Mouse (Mus musculus): Measurements from ENCODE around the gene Wfdc15a. TPM values are rescaled to one million over a fixed set of nuclear protein-coding genes. Genes with fewer than 3 reads are reported as not detected.

Wfdc15a gene
- total RNA-seq, 2 experiments from 2014 or later, result not detected

DNA sequence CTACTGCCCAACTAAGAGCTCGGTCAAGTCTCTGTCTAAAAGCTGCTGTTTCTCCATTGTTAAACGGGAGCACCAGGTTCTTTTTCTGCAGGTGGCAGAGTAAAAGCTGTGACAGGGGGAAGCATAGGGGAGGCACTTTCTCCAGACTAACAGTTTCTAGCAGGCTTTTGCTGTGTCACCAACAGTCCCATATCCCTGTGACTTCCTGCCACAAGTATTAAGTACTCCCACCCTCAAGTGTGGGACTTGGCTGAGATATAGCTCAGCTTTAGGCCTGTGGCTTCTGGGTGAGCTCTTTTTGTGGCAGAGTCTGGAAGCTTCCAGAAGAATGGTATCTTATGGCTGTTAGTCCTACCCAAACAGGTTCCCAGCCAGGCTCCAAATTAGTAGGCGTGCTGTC is 24.1 kb downstream of the Wfdc15a start:
- no peak for DNase-seq

GRCm38 (mm10) chr2:164174649-164175395 is 25.1 kb downstream of the Wfdc15a start:
- peak; percentile 59 to 62 for DNase-seq

DNA sequence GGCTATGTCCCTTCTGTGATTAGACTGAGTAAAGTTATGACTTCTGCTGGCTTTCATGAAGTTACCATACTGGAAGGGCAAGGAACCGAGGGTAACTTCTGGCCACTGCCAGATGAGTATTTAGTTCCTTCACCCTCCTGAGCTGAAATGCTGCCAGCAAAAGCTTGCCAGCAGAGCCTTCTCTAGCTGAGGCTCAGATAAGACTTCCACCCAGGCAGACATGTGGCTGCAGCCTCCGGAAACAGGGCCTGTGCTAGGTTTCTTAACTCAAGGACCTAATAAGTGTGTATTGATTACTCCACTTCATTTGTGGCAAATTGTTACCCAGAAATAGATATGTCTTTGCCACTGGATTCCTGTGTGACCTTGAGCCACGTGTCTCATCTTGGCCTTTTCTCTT is 26.5 kb downstream of the Wfdc15a start:
- DNase-seq, result no peak

DNA sequence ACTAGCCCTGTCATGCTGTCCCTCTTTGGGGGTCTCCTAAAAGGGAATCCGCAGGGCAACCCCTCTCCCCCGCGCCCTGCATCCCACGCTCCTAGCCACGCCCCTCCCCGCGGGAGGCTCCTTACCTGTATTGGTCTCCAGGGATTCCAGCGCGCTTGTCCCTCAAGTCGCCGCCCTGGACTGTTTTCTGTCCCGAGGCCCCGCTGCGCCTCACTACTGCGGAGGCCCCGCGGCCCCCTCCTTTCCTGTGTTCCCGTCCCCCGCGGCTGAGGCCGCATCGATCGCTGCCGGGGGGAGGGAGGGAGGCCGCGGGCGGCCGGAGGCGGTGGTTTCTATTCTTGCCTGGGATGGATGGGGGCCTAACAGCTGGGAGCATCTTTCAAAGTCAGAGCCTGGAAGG is 29.0 kb downstream of the Wfdc15a start, which contains the start of gene Kcns1:
TSS of gene Kcns1 (minus strand) at position 212 of the 400 bp plus-strand sequence.
- DNase-seq, result no peak

DNA sequence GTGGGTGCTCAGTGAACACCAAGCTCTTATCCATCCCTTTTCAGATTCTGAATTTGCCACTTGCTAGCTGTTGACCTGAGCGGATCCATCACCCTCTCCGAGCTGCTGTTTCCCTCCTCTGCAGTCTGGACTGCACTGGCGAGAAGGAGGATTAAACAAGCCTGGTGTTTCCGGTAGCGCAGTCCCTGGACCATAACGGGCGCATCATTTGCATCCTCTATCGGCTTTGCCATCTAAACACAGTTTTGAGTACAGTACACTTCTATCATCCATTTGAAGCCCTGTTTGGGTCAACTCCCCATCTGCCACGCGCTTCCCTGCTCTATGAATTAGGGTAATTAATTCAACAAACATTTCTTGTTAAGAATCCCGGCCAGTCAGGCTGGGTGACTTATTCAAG is 29.6 kb downstream of the Wfdc15a start:
- DNase-seq, result no peak

GRCm38 (mm10) chr2:164168571-164168946 is 31.4 kb downstream of the Wfdc15a start:
- DNase-seq, result peak; percentile 12 to 17

DNA sequence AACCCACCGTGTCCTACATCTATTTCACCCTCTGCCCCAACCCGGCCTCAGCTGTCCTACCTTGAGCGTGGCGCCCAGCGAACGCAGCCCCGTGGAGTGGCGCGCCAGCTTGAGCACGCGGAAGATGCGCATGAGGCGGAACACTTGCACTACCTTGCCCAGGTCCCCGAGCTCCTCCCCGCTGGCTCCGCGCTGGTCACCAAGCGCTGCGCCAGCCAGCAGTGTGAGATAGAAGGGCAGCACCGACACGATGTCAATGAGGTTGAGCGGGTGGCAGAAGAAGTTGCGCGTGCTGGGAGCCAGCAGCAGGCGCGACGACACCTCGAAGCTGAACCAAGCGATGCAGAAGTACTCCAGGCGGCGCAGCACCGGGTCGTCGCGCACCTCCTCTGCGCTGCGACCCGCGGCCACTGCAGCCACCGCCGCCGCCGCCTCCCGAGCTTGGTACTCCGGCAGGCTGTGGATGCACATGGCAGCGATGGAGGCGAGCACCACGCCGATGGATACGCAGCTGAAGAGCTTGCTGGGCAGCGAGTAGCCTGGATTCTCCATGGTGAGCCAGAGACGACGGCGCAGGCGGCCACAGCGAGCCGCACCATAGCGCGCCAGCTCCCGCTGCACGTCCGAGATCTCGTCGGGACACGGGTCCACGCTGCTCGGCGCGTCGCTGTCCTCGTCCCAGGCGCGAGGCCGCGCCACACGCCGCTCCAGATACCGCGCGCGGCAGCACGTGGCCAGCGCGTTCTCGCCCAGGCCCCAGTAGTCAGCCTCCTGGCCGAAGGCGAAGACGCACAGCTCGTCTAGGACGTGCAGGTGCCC is 32.0 kb downstream of the Wfdc15a start:
- DNase-seq, result peak; percentile 11 to 13

- no peak for DNase-seq
Measured at GRCm38 (mm10) chr2:164164941-164165340, 35.0 kb downstream of the Wfdc15a start.

DNA sequence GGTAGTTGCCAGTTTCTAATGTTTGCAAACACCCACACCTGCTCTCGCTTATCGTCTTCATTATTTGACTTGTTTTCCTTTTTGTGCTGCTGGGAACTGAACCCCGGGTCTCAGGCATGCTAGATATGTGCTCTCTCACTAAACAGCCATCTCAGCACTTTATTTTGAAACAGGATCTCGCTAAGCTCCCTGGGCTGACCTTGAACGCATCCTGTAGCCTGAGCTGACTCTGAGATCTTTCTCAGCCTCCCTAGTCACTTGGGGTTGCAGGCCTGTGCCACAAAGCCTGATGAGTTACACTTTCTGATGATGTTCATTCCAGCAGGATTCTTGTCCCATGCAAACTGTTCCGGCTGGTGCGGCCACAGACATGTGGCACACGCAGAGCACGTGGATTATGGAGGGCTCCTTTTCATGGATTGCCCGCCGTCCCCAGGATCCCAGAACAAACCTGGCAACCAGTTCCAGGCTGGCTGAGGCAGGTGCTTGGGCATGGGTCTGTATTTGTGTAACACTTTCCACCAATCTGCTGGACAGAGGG is 38.3 kb downstream of the Wfdc15a start:
- no peak for DNase-seq

- no peak for DNase-seq
Measured at GRCm38 (mm10) chr2:164158838-164159237, 41.1 kb downstream of the Wfdc15a start.

DNA sequence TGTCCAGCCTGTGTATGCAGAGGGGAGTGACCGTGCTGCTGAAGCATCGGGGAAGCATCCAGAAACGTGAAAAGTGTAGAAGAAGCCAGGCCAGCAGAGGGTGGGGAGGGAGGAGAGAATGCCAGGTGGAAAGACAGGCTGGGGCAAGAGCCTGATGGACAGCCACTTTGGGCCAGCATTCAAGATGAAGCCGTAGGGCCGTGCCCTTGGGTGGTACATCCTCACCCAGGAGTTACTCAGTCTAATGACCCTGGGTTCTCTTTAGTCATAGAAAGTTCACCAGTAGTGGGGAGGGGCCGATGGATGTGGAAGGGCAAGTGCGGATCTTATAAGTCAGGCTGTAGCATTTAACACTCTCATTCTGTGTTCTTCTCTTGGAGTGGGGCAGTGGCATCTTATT is 43.8 kb downstream of the Wfdc15a start:
- no peak for DNase-seq

DNA sequence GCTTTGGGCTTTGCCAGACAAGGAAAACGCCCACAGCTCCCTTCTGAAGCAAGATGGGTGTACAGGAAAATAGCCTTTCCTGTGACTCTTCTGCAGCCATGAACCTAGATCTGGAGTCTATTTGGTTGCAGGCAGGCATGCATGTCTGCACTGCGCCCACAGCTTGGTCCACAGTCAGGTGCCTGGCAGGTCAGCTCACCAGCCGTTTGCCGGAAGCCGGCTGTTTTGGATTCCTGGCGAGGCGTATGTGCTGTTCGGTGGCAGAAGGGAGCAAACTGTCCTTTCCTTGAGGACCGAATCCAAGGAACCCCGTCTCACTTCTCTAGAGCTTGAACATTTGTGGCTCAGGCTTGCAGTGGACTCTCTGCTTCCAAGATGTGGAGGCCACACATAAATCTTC is 45.9 kb downstream of the Wfdc15a start:
- DNase-seq, result no peak

DNA sequence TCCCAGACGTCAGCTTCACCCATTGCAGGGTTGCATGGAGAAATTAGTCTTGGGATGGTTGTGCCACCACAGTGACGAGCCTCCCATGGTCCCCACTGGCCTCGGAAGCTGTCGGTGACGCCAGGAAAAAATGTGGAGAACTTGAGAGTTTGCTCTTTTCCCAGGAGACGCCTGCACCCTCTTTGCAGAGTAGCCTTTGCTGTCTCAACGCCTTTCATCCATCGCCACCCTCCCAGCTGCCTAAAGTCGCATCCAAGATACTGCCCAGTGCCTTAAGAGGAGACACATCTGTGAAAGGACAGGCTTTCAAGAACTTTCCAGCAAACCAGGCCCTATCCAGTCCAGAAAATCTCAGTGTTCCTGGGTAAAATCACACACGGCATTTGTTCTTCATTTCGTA is 47.6 kb downstream of the Wfdc15a start:
- no peak for DNase-seq

DNA sequence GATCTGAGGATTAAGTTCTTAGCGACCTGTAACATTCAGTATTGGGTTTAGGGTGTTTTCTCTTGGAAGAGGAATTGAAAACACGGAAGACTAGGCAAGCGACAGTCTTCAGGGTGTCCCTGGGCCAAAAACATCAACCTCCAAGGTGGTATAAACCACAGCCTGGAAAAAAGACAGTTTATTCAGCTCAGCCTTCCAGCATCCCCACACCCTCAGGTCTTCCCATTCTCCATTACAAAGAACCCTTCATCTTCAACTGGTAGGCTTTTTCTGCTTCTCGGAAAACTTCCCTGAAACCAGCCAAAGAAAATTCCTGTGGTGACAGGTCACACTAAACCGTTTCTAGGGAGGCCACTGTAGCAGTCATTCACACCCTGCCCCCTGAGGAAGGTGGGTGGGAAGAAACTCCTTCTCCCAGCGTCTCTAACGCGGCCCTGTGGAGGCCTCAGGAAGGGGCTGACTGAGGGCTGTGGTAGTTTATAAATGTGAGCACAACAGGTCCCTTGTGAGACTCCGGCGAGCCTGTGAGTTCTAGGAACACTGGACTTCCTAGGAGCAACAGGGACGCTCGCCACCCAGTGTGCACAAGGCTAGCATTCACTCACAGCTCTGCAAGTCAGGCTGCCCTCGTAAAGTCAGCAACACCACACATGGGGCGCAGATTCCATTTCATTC is 49.7 kb downstream of the Wfdc15a start:
- DNase-seq, result no peak

Other genes with a start within 250 kb of the Wfdc15a start
- 100 to 1,000 TPM; 531 to 565 TPM for gene Ywhab, start 205.2 kb downstream of the Wfdc15a start, total RNA-seq (2021)
- gene Pabpc1l, start 174.7 kb downstream of the Wfdc15a start, total RNA-seq (2021), result under 1 TPM in 1 of 2 experiments, not detected in 1; 0.37 TPM
- gene Stk4, start 129.8 kb downstream of the Wfdc15a start, total RNA-seq (2021), result 10 to 100 TPM; 50.4 to 51.2 TPM
- 100 to 1,000 TPM in 1 of 2 experiments, 10 to 100 TPM in 1; 99.4 to 114 TPM for gene Tomm34, start 129.0 kb downstream of the Wfdc15a start, total RNA-seq (2021)
- 1 to 10 TPM; 4.0 to 4.2 TPM for gene Kcns1, start 29.0 kb downstream of the Wfdc15a start, total RNA-seq (2021)
- gene Wfdc5, start 17.4 kb downstream of the Wfdc15a start, total RNA-seq (2021), result not detected
- not detected for gene Wfdc12, start 9.5 kb downstream of the Wfdc15a start, total RNA-seq (2021)
- gene Wfdc15b, start 21.5 kb upstream of the Wfdc15a start, total RNA-seq (2021), result not detected
- not detected for gene Svs2, start 38.3 kb upstream of the Wfdc15a start, total RNA-seq (2021)
- gene Svs3b, start 56.5 kb upstream of the Wfdc15a start, total RNA-seq (2021), result not detected
- gene Svs4, start 78.3 kb upstream of the Wfdc15a start, total RNA-seq (2021), result not detected
- not detected for gene Svs3a, start 89.1 kb upstream of the Wfdc15a start, total RNA-seq (2021)
- not detected for gene Svs6, start 116.6 kb upstream of the Wfdc15a start, total RNA-seq (2021)
- gene Svs5, start 132.6 kb upstream of the Wfdc15a start, total RNA-seq (2021), result not detected
- 1 to 10 TPM in 1 of 2 experiments, under 1 TPM in 1; 0.85 to 1.4 TPM for gene Slpi, start 189.0 kb upstream of the Wfdc15a start, total RNA-seq (2021)
- gene Rbpjl, start 203.0 kb upstream of the Wfdc15a start, total RNA-seq (2021), result under 1 TPM; 0.35 to 0.46 TPM
- gene Matn4, start 205.0 kb upstream of the Wfdc15a start, total RNA-seq (2021), result 10 to 100 TPM; 13.0 to 13.4 TPM
- 100 to 1,000 TPM; 102 to 129 TPM for gene Sdc4, start 243.8 kb upstream of the Wfdc15a start, total RNA-seq (2021)